Mouse (Mus musculus): ENCODE results near the gene Relb.

GRCm38 (mm10) chr7:19641223-19641622 is 12.0 kb upstream of the Relb start:
- TF ChIP-seq POLR2A (IDR thresholded peaks at IDR 0.05; ENCODE audit: low read depth, low read length) (no peak), CTCF (IDR thresholded peaks at IDR 0.05; ENCODE audit: extremely low read depth, insufficient read length, insufficient replicate concordance, low read depth, low read length) (no peak)
